Mouse (Mus musculus): ENCODE measurements around the gene 2310057M21Rik. TPM values are rescaled to one million over a fixed set of nuclear protein-coding genes. Genes with fewer than 3 reads are reported as not detected.

The 2310057M21Rik gene
- polyA plus RNA-seq (2012; rRNA removed), result 15.0 and 15.4 TPM in 2 replicates
- polyA plus RNA-seq (2014; fragmentation: Nextera tagmentation; extraction: Ambion mirVana), result 19.6 and 26.4 TPM in 2 replicates

DNA sequence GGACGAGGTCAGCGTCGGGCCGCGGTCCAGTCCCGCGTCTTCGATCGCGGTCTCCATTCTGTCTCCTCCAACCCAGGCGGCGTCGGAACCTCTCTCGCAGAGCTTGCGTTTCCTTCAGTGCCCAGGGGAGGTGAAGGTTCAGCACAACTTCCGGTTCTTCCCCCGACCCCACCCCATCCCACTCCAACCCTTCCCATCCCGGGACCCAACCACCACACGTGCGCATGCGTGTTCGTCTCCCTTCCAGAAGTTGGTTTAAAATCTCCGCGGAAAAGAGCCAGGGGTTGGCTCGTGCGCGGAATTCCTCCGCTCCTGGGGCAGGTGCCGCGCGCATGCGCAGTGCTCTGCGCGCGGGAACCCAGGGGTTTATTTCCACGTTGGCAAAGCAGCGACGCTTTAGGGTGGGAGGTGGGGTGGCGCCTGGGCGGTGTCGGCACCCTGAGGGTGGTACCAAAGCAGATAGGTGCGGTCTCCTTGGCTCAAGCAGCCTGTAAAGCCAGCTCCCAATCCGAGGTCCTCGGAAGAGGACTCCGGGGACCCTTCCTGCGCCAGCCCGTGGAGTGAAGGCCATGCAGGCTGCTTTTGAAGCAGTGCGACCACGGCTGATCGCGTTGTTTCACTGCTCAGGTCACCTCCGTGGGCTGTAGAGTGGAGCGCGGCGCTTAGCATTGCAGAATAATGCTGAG is at the start of gene 2310057M21Rik:
2310057M21Rik (minus strand) TSS at position 145 of the 686 bp plus-strand sequence.
- Histone ChIP-seq H3K9me3 (ENCODE audit: control insufficient read depth, low read length) (no peaks in the 10 kb centered on the region), H3K27me3 (ENCODE audit: control insufficient read depth, insufficient read depth, low read length) (no peaks in the 10 kb centered on the region), H3K27ac (replicated peaks; ENCODE audit: low read depth, low read length) (peak within 1 kb of the TSS; percentile 83), H3K4me2 (replicated peaks; ENCODE audit: low read depth, low read length, severe bottlenecking) (peak within 1 kb of the TSS; percentile 72), H3K4me1 (ENCODE audit: control insufficient read depth, insufficient read depth, low read length) (peaks cover 7% of the 10 kb centered on the region), H3K9ac (ENCODE audit: low read depth, low read length, severe bottlenecking) (peak within 1 kb of the TSS; percentile 89), H3K4me3 (replicated peaks; ENCODE audit: low read length) (peak within 1 kb of the TSS; percentile 97), H3K36me3 (ENCODE audit: control insufficient read depth, insufficient read depth, low read length) (peaks cover 22% of the 10 kb centered on the region)
- DNase-seq (ENCODE audit: low spot score) (peak; percentile 99), ATAC-seq (ENCODE audit: low FRiP score, low read depth) (peak; percentile 98)
- peak; percentile 60; the same call in 1 of the 2 replicates for TF ChIP-seq POLR2A (IDR thresholded peaks at IDR 0.05; ENCODE audit: borderline replicate concordance, extremely low read depth, insufficient read depth, insufficient read length)
- WGBS, result under 1% methylated on average over 55 of the region's 55 CpGs

GRCm38 (mm10) chr7:131411941-131412270 is 49.3 kb upstream of the 2310057M21Rik start:
- no peak for TF ChIP-seq POLR2A (IDR thresholded peaks at IDR 0.05; ENCODE audit: borderline replicate concordance, extremely low read depth, insufficient read depth, insufficient read length)
- Histone ChIP-seq H3K27ac (replicated peaks; ENCODE audit: low read depth, low read length) (no peak overlapping the region), H3K36me3 (ENCODE audit: control insufficient read depth, insufficient read depth, low read length) (no peaks in the 10 kb centered on the region), H3K4me2 (replicated peaks; ENCODE audit: low read depth, low read length, severe bottlenecking) (peak overlapping the region; percentile 83; the same call in 1 of the 2 replicates), H3K27me3 (ENCODE audit: control insufficient read depth, insufficient read depth, low read length) (no peaks in the 10 kb centered on the region), H3K9me3 (ENCODE audit: control insufficient read depth, low read length) (no peaks in the 10 kb centered on the region), H3K4me3 (replicated peaks; ENCODE audit: low read length) (peak overlapping the region; percentile 90; the same call in 1 of the 2 replicates), H3K9ac (ENCODE audit: low read depth, low read length, severe bottlenecking) (no peak overlapping the region), H3K4me1 (ENCODE audit: control insufficient read depth, insufficient read depth, low read length) (peaks cover 18% of the 10 kb centered on the region)
- ATAC-seq (ENCODE audit: low FRiP score, low read depth) (no peak), DNase-seq (ENCODE audit: low spot score) (no peak)
- WGBS, result 36% methylated on average over 2 of the region's 2 CpGs

- DNase-seq (ENCODE audit: low spot score) (no peak), ATAC-seq (ENCODE audit: low FRiP score, low read depth) (no peak)
- Histone ChIP-seq H3K4me1 (ENCODE audit: control insufficient read depth, insufficient read depth, low read length) (peaks cover 18% of the 10 kb centered on the region), H3K9ac (ENCODE audit: low read depth, low read length, severe bottlenecking) (peak overlapping the region; percentile 92; the same call in 1 of the 2 replicates), H3K9me3 (ENCODE audit: control insufficient read depth, low read length) (no peaks in the 10 kb centered on the region), H3K27ac (replicated peaks; ENCODE audit: low read depth, low read length) (no peak overlapping the region), H3K4me2 (replicated peaks; ENCODE audit: low read depth, low read length, severe bottlenecking) (peak overlapping the region; percentile 83), H3K4me3 (replicated peaks; ENCODE audit: low read length) (peak overlapping the region; percentile 90), H3K36me3 (ENCODE audit: control insufficient read depth, insufficient read depth, low read length) (no peaks in the 10 kb centered on the region), H3K27me3 (ENCODE audit: control insufficient read depth, insufficient read depth, low read length) (no peaks in the 10 kb centered on the region)
- WGBS, result 15% methylated on average over 10 of the region's 10 CpGs
- TF ChIP-seq POLR2A (IDR thresholded peaks at IDR 0.05; ENCODE audit: borderline replicate concordance, extremely low read depth, insufficient read depth, insufficient read length), result no peak
Measured at GRCm38 (mm10) chr7:131411221-131411940, 48.8 kb upstream of the 2310057M21Rik start.

DNA sequence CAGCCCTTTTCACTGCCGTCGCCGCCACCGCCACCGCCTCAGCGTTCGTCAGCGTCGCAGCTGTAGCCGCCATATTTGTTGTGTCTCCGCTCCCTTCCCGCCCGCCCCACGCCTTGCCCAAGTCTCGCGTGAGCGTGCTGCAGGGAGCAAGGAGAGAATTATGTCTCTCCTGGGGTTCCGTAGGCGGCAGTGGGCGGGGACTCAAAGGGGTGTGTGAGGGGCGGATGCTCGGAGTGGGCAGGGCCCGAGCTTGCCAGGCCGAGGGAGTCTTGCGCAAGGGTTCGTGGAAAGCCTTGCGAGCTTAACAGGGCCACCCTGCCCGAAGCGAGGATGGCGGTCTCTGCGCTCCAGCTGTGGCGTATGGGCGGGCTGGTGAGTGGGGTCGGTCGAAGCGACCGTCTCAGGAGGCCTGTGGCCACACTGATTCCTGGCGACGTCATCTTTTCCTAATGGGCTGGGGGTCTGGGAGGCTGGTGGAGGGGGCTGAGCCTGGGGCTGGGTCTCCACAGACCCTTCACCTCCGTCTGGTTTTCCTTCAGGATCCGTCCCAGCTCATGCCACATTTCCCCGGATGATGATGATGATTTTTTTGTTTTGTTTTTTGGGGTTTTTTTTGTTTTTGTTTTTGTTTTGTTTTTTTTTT is 48.0 kb upstream of the 2310057M21Rik start, which contains the start of the genes Ikzf5 and Acadsb:
Ikzf5 (minus strand) TSS at position 106 of the 643 bp plus-strand sequence.
Acadsb (plus strand) TSS at position 186 of the 643 bp plus-strand sequence.
- peak; percentile 57; the same call in 1 of the 2 replicates for TF ChIP-seq POLR2A (IDR thresholded peaks at IDR 0.05; ENCODE audit: borderline replicate concordance, extremely low read depth, insufficient read depth, insufficient read length)
- H3K27ac ChIP-seq (replicated peaks; ENCODE audit: low read depth, low read length), result peak within 1 kb of the TSS; percentile 70
- peak within 1 kb of the TSS; percentile 83 for H3K4me2 ChIP-seq (replicated peaks; ENCODE audit: low read depth, low read length, severe bottlenecking)

DNA sequence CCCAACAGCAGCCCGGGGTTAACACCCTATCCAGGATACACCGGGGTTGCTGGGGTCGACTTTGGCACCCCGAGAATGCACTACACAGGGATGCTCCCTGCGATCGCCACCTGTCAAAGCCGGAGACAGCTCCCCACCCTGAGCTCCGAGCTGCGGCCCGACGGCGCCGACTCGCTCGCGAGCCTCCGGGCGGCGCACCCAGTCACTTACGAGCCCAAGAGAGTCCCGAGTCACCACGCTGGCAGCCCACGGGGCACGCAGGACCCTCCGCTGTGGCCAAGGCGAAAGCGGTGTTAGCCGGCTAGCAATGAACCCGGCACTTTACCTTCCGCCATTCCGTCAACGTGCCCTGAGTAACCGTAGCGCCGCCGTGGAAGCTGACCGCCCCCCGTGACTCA is 47.4 kb upstream of the 2310057M21Rik start:
- whole genome bisulfite sequencing, result 1% methylated on average over 28 of the region's 38 CpGs
- no peak for TF ChIP-seq POLR2A (IDR thresholded peaks at IDR 0.05; ENCODE audit: borderline replicate concordance, extremely low read depth, insufficient read depth, insufficient read length)
- no peaks in the 10 kb centered on the region for H3K9me3 ChIP-seq (ENCODE audit: control insufficient read depth, low read length)
- ATAC-seq (ENCODE audit: low FRiP score, low read depth) (peak; percentile 53), DNase-seq (ENCODE audit: low spot score) (no peak)
- H3K27ac ChIP-seq (replicated peaks; ENCODE audit: low read depth, low read length), result peak overlapping the region; percentile 70
- H3K4me1 ChIP-seq (ENCODE audit: control insufficient read depth, insufficient read depth, low read length), result peaks cover 18% of the 10 kb centered on the region
- H3K27me3 ChIP-seq (ENCODE audit: control insufficient read depth, insufficient read depth, low read length), result no peaks in the 10 kb centered on the region
- H3K4me3 ChIP-seq (replicated peaks; ENCODE audit: low read length), result peak overlapping the region; percentile 90
- H3K36me3 ChIP-seq (ENCODE audit: control insufficient read depth, insufficient read depth, low read length), result no peaks in the 10 kb centered on the region
- H3K9ac ChIP-seq (ENCODE audit: low read depth, low read length, severe bottlenecking), result peak overlapping the region; percentile 92
- peak overlapping the region; percentile 83 for H3K4me2 ChIP-seq (replicated peaks; ENCODE audit: low read depth, low read length, severe bottlenecking)

More for the DNA sequence above, 48.0 kb upstream of the 2310057M21Rik start, which contains the start of the genes Ikzf5 and Acadsb:
- H3K9ac ChIP-seq (ENCODE audit: low read depth, low read length, severe bottlenecking), result peak within 1 kb of the TSS; percentile 92
- ATAC-seq (ENCODE audit: low FRiP score, low read depth), result peak; percentile 98
- no peaks in the 10 kb centered on the region for H3K9me3 ChIP-seq (ENCODE audit: control insufficient read depth, low read length)
- H3K4me3 ChIP-seq (replicated peaks; ENCODE audit: low read length), result peak within 1 kb of the TSS; percentile 90
- no peaks in the 10 kb centered on the region for H3K36me3 ChIP-seq (ENCODE audit: control insufficient read depth, insufficient read depth, low read length)
- H3K4me1 ChIP-seq (ENCODE audit: control insufficient read depth, insufficient read depth, low read length), result peaks cover 18% of the 10 kb centered on the region
- no peaks in the 10 kb centered on the region for H3K27me3 ChIP-seq (ENCODE audit: control insufficient read depth, insufficient read depth, low read length)
- peak; percentile 95 for DNase-seq (ENCODE audit: low spot score)
- WGBS, result under 1% methylated on average over 42 of the region's 42 CpGs

All from limb, embryonic 14.5 days (tissue).